Mouse (Mus musculus): ENCODE data around the gene Tas1r1.

DNA sequence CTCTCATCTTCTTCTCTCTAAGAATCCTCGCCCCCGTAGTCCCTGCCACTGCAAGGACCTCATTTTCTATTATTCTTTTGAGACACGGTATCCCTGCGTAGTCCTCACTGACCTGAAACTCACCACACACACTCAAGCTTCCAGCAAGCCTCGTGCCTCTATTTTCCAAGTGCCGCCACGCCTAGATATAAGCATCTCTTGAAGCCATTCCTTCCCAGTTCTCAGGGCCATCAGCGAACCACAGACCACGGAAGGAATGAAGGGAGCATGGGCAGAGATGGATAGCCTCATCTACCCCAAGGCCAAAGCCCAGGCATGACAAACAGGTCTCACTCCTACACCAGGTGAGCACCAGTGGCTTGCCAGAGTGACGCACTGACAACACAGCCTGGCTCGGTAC lies 13.8 kb downstream of the Tas1r1 start:
- TF ChIP-seq CTCF (IDR thresholded peaks at IDR 0.05; ENCODE audit: low read depth) (no peak), EP300 (IDR thresholded peaks at IDR 0.05; ENCODE audit: low read depth) (no peak)
